24 mouse cellular contexts compared by ENCODE assay signal in genomic region chr9:59278694-59279093, GRCm38 (mm10). TPM values are rescaled to one million over a fixed set of nuclear protein-coding genes. Genes with fewer than 3 reads are reported as not detected.
DNase-seq lines count a peak whose midpoint lies in the region; ATAC-seq and TF ChIP-seq lines count a peak whose summit lies in the region.
"Had no signal": no experiment of that assay in that cellular context is flagged by ENCODE, and none has a peak within 500 bp of the region (broad histone marks: within the 10 kb centered on the region; RNA-seq: fewer than 3 reads in every experiment).

No protein-coding gene starts in this region.

- no peak overlapping the region for H3K4me3 ChIP-seq in gastrocnemius, adult 2 months
- no peak overlapping the region for H3K4me3 ChIP-seq in MEL (ENCODE audit: control insufficient read depth in 1 of 2, insufficient read depth in 1 of 2, low read depth in 2 of 2, low read length in 2 of 2)
- no peak overlapping the region for H3K4me3 ChIP-seq in myocyte
- no peak overlapping the region for H3K4me3 ChIP-seq in neural tube, embryonic 15.5 days (replicated peaks)

- no peak for DNase-seq in gastrocnemius, adult 2 months
- no peak for DNase-seq in gastrocnemius, adult 8-10 months (ENCODE audit: low spot score in 2 of 2)
- DNase-seq in MEL (ENCODE audit: low read depth, low spot score) (peak; percentile 52), MN1 (ENCODE audit: low spot score) (peak; percentile 64)
- no peak for DNase-seq in ovary, adult 18-20 months (ENCODE audit: low spot score)
- DNase-seq in heart, adult 9 months (ENCODE audit: low spot score in 2 of 2), result no peak
- DNase-seq: adrenal gland, adult 2 months; adrenal gland, adult 8-10 months; adrenal gland, postnatal 10 days; adrenal gland, postnatal 14 days; adrenal gland, postnatal 25 days; adrenal gland, postnatal 36 days; B cell, adult 2 months; cerebellum, adult 11 months; cerebellum, adult 11-12 months; cerebellum, adult 18-20 months; cerebellum, adult 2 months had no signal

- H3K9ac ChIP-seq in MEL (ENCODE audit: control insufficient read depth, low read depth, low read length, poor library complexity, severe bottlenecking), result no peak overlapping the region
- no peak overlapping the region for H3K9ac ChIP-seq in neural tube, embryonic 15.5 days (replicated peaks)

- peak overlapping the region; percentile 1 for H3K4me2 ChIP-seq in myocyte (ENCODE audit: low read depth)
- H3K4me2 ChIP-seq in neural tube, embryonic 15.5 days, result no peak overlapping the region

- H3K4me1 ChIP-seq in MEL (ENCODE audit: control insufficient read depth in 1 of 2, insufficient read depth in 2 of 2, low read length in 2 of 2), result peaks cover 3 to 14% of the 10 kb centered on the region in 2 experiments; a peak in 3 of 4 replicates
- peaks cover 10% of the 10 kb centered on the region for H3K4me1 ChIP-seq in neural tube, embryonic 15.5 days

- H3K9me3 ChIP-seq in MEL (replicated peaks; ENCODE audit: insufficient read depth, low read length), result no peaks in the 10 kb centered on the region
- no peaks in the 10 kb centered on the region for H3K9me3 ChIP-seq in neural tube, embryonic 15.5 days (replicated peaks)
- H3K9me3 ChIP-seq: G1E had no signal

- H3K36me3 ChIP-seq in MEL (ENCODE audit: control insufficient read depth in 1 of 2, insufficient read depth in 2 of 2, low read length in 2 of 2) (no peaks in the 10 kb centered on the region; a peak in 1 of 4 replicates), myocyte (ENCODE audit: control insufficient read depth, insufficient read depth) (no peaks in the 10 kb centered on the region)
- no peaks in the 10 kb centered on the region for H3K36me3 ChIP-seq in neural tube, embryonic 15.5 days
- H3K36me3 ChIP-seq: G1E had no signal

- TF ChIP-seq RAD21 in MEL (IDR thresholded peaks at IDR 0.05; ENCODE audit: low read depth, low read length), result no peak

- whole genome bisulfite sequencing in neural tube, embryonic 15.5 days, result 84% methylated on average over 5 of the region's 5 CpGs

- intact Hi-C loops in gastrocnemius, adult 2 months (cut with DNase I), result loop anchor here (2.0 kb wide), 1 partner anchor 266 kb away; no protein-coding TSS in a partner anchor

- H3K27ac ChIP-seq in gastrocnemius, adult 2 months, result peak overlapping the region; percentile 35; the same call in 1 of the 2 replicates
- H3K27ac ChIP-seq in MEL (ENCODE audit: control insufficient read depth, low read depth, low read length), result no peak overlapping the region
- no peak overlapping the region for H3K27ac ChIP-seq in neural tube, embryonic 15.5 days (replicated peaks)

- no peak overlapping the region for H3ac ChIP-seq in myocyte (ENCODE audit: control insufficient read depth, insufficient read length)

- no peak for ATAC-seq in neural tube, embryonic 15.5 days (ENCODE audit: low FRiP score)
- ATAC-seq: activated CD4-positive, CD25-positive, alpha-beta regulatory T cell, adult 4 months; CD4-positive, CD25-positive, alpha-beta regulatory T cell, adult 4 months; Patski had no signal

- H3K79me2 ChIP-seq in MEL (ENCODE audit: control insufficient read depth, insufficient read depth, low read length, poor library complexity), result no peaks in the 10 kb centered on the region
- no peaks in the 10 kb centered on the region for H3K79me2 ChIP-seq in myocyte (ENCODE audit: control insufficient read depth, insufficient read depth)

- no peak for TF ChIP-seq EP300 in MEL (IDR thresholded peaks at IDR 0.05; ENCODE audit: low read depth in 1 of 2, low read length in 2 of 2)

- no peak for TF ChIP-seq CTCF in gastrocnemius, adult 2 months (IDR thresholded peaks at IDR 0.05)
- no peak for TF ChIP-seq CTCF in MEL (IDR thresholded peaks at IDR 0.05 in 2 of 3, conservative IDR thresholded peaks at IDR 0.05 in 1 of 3; ENCODE audit: control insufficient read depth in 1 of 3, insufficient read depth in 1 of 3, low read depth in 2 of 3, low read length in 3 of 3, poor library complexity in 1 of 3, severe bottlenecking in 1 of 3)

- no peaks in the 10 kb centered on the region for H3K27me3 ChIP-seq in MEL (ENCODE audit: control insufficient read depth in 1 of 2, insufficient read depth in 2 of 2, low read length in 2 of 2)
- H3K27me3 ChIP-seq in myocyte (ENCODE audit: control insufficient read depth, insufficient read depth, insufficient read length), result no peaks in the 10 kb centered on the region
- no peaks in the 10 kb centered on the region for H3K27me3 ChIP-seq in neural tube, embryonic 15.5 days (replicated peaks)
- H3K27me3 ChIP-seq: CH12.LX had no signal

- TF ChIP-seq POLR2A in MEL (IDR thresholded peaks at IDR 0.05; ENCODE audit: control insufficient read depth in 1 of 2, insufficient read depth in 1 of 2, low read depth in 1 of 2, low read length in 2 of 2, poor library complexity in 1 of 2), result no peak
- peak; percentile 20 for TF ChIP-seq POLR2A in myocyte (IDR thresholded peaks at IDR 0.05; ENCODE audit: insufficient read length, low read depth)

TF ChIP-seq in MEL, 35 proteins besides CTCF, POLR2A, EP300 and RAD21:
- TF ChIP-seq NELFE (IDR thresholded peaks at IDR 0.05; ENCODE audit: low read depth, low read length) (no peak), MAZ (IDR thresholded peaks at IDR 0.05; ENCODE audit: low read depth, low read length) (no peak), CHD2 (IDR thresholded peaks at IDR 0.05; ENCODE audit: low read length) (no peak)

TF ChIP-seq in myocyte, 11 proteins besides CTCF, POLR2A, EP300 and RAD21:
- TF ChIP-seq CEBPB (IDR thresholded peaks at IDR 0.05; ENCODE audit: insufficient read depth, poor library complexity, severe bottlenecking), result peak; percentile 64; the same call in 1 of the 2 replicates
- TF ChIP-seq SRF (IDR thresholded peaks at IDR 0.05; ENCODE audit: control insufficient read depth, insufficient read length, low read depth), result no peak

RNA-seq across cellular contexts. Expression of gene Adpgk, which starts 12.7 kb away (rescaled TPM):
- 1 to 10 TPM; 6.8 to 9.7 TPM for total RNA-seq in gastrocnemius, adult 2 months (2021)
- 1 to 10 TPM; 6.1 to 7.6 (median 7.3) TPM for total RNA-seq in gastrocnemius, adult 8-10 months (2022)
- total RNA-seq in MEL (2012; rRNA removed), result 19.4 and 26.2 TPM in 2 replicates
- polyA plus RNA-seq in MEL (2012; ENCODE audit: insufficient read depth in 1 of 2, insufficient read length in 2 of 2, low read depth in 1 of 2, low replicate concordance in 2 of 2, missing spikeins in 1 of 2) (10 to 100 TPM in 1 of 2 experiments, not detected in 1; 29.8 TPM), myocyte (2012; fragmentation: generic; extraction: Trizol) (25.4 TPM)
- polyA plus RNA-seq in neural tube, embryonic 15.5 days (2015; fragmentation: Nextera tagmentation; extraction: Ambion mirVana), result 24.1 and 26.5 TPM in 2 replicates

Comparison
In these comparisons a context has a peak if more than half of its experiments do, and no peak if none do; other contexts are left out.
1. DNase-seq: peak in MEL (single experiment) and MN1 (single experiment); none in gastrocnemius, adult 2 months (single experiment), gastrocnemius, adult 8-10 months (0 of 2), ovary, adult 18-20 months (single experiment) and heart, adult 9 months (0 of 2).